Mouse (Mus musculus) CD4-positive, CD25-positive, alpha-beta regulatory T cell, adult 9 weeks (primary cell): ENCODE data around the gene Tent5b. TPM values are rescaled to one million over a fixed set of nuclear protein-coding genes. Genes with fewer than 3 reads are reported as not detected.

ENCODE experiments used
- polyA plus RNA-seq: library from polyadenylated mRNA; unstranded; fragments of 100-300 nt; shearing (Covaris generic); gene quantifications from one replicate; pipeline ENCODE4 v1.2.1, GENCODE M21; 2017

Gene Tent5b
- not detected for polyA plus RNA-seq

DNA sequence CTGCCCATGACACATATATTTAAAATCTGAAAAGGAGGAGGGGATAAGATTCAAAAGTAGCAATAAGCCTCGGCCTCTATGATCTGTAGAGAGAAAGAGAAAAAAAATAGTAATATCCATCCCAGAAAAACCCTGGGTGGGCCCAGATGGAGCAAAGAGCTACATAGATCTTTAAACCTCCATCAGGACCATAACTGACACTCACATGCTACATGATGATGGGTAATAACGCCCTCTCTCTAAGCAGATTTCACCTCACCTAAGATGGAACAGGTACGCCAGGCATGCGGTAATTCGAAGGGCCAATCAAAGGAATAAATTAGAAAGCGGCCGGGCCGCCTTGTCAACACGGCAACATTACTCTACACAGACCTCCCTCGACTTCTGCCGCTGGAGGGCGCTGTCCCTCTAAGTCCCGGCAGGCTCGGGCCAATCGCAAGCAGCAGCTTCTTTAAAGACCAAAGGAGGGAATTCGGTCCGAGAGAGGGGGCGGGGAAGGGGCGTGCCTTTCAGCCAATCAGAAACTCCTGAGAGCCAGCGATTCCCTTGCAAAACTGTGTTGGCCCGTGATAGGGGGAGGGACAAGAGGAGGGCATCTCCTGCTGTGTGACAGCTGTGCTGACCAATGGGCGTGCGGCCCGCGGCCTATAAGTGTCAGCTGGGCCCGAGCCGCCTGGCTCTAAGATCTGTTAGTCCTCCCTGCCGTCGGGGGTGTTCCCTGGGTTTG is at the start of gene Tent5b:
Gene Tent5b, plus strand, starts transcription at position 675 of the 727 bp plus-strand sequence.

DNA sequence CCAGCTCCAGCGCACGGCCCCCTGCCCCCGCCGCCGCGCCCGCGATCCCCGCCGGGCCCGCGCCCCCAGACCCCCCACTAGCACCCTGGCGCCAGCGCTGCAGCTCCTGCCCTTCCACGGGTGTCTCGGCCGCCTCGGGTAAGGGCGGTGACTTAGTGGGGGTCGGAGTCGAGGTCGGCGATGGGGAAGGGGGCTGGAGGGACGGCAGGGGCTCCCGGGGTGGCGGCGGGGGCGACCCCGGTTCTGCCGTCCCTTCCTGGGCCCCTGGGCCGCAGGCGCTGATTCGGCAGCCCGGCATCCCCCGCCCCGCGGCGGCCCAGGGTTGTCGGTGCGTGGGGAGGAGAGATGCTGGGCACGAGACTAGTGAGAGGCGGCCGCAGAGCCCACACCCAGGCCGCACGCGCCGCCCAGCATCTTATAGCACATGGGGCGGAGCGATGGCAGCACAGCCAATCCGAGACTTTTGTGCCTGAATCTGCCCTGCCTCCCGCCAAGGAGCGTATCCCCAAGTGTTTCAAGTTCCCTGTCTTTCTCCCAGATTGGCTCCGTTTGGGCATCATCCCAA is 18.3 kb downstream of the Tent5b start, which contains the start of gene Trnp1:
Gene Trnp1, minus strand, starts transcription at position 391 of the 565 bp plus-strand sequence.

DNA sequence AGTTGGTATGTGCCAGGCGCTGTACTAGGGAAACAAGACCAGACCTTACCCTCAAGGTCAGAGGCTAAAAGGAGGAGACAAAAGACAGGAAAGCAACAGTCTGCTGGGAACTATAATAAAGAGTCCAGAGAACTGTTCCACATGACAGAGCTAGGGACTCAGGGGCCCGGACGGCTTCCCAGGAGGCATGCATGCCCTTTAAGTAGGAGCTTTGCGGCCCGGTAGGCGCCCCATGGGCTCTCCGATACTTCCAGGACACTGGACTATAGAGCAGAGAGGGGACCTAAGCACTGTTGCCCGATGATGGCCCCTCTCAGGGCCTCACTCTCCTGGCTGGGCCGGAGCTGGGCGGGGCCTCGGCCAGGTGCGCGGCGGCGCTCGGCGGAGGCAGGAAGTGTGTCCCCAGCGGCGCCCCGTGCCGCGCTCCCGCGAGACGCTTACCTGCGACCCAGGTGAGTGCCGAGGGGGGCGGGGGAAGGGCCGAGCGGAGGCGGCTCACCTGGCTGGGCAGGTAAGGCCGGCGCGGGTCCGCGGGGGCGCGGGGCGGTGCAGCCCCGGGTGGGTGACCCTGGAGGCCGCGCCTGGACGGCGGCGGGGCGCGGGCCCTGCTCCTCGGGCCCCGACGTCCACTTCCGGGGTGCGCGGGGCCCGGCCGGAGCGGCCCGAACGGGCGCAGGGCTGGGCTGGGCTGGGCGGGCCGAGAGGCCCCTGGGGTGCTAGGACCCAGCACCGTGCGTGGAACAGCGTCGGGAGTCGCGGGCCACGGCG is 38.9 kb downstream of the Tent5b start, which contains the start of gene Kdf1:
Gene Kdf1, plus strand, starts transcription at position 363 of the 768 bp plus-strand sequence.

Other genes with a start within 250 kb of the Tent5b start
- not detected for gene Map3k6, start 239.3 kb upstream of the Tent5b start, polyA plus RNA-seq
- gene Sytl1, start 217.0 kb upstream of the Tent5b start, polyA plus RNA-seq, result 53.7 TPM
- gene Tmem222, start 202.3 kb upstream of the Tent5b start, polyA plus RNA-seq, result 87.6 TPM
- 3.8 TPM for gene Wdtc1, start 126.7 kb upstream of the Tent5b start, polyA plus RNA-seq
- gene Slc9a1, start 110.4 kb upstream of the Tent5b start, polyA plus RNA-seq, result 26.6 TPM
- gene Trnp1, start 18.4 kb downstream of the Tent5b start, polyA plus RNA-seq, result not detected
- 0.76 TPM for gene Kdf1, start 38.8 kb downstream of the Tent5b start, polyA plus RNA-seq
- 98.6 TPM for gene Nudc, start 65.9 kb downstream of the Tent5b start, polyA plus RNA-seq
- gene Nr0b2, start 73.2 kb downstream of the Tent5b start, polyA plus RNA-seq, result not detected
- 3.1 TPM for gene Gpatch3, start 94.6 kb downstream of the Tent5b start, polyA plus RNA-seq
- gene Gpn2, start 104.2 kb downstream of the Tent5b start, polyA plus RNA-seq, result 14.3 TPM
- gene Sfn, start 122.0 kb downstream of the Tent5b start, polyA plus RNA-seq, result 12.1 TPM
- 20.7 TPM for gene Zdhhc18, start 170.0 kb downstream of the Tent5b start, polyA plus RNA-seq
- 25.9 TPM for gene Pigv, start 192.5 kb downstream of the Tent5b start, polyA plus RNA-seq